Comparison of ENCODE assay signal across 8 mouse cellular contexts in genomic region chr2:31142505-31142904, GRCm38 (mm10). TPM values are rescaled to one million over a fixed set of nuclear protein-coding genes. Genes with fewer than 3 reads are reported as not detected.
DNase-seq lines count a peak whose midpoint lies in the region; ATAC-seq and TF ChIP-seq lines count a peak whose summit lies in the region.

No protein-coding gene starts in this region.

- no peaks in the 10 kb centered on the region for H3K9me3 ChIP-seq in forebrain, embryonic 15.5 days
- H3K9me3 ChIP-seq in limb, embryonic 15.5 days, result no peaks in the 10 kb centered on the region
- no peaks in the 10 kb centered on the region for H3K9me3 ChIP-seq in stomach, embryonic 16.5 days (replicated peaks; ENCODE audit: control insufficient read depth, low read length)

- H3K36me3 ChIP-seq in forebrain, embryonic 15.5 days, result peaks cover 10% of the 10 kb centered on the region
- H3K36me3 ChIP-seq in limb, embryonic 15.5 days, result peaks cover 13% of the 10 kb centered on the region
- H3K36me3 ChIP-seq in stomach, embryonic 16.5 days (ENCODE audit: control insufficient read depth, insufficient read depth, low read length), result no peaks in the 10 kb centered on the region

- H3K4me1 ChIP-seq in forebrain, embryonic 15.5 days, result peaks cover 19% of the 10 kb centered on the region
- peaks cover 27% of the 10 kb centered on the region for H3K4me1 ChIP-seq in limb, embryonic 15.5 days
- peaks cover 22% of the 10 kb centered on the region for H3K4me1 ChIP-seq in stomach, embryonic 16.5 days (ENCODE audit: control insufficient read depth, insufficient read depth, low read length)

- peak overlapping the region; percentile 93 for H3K4me3 ChIP-seq in gastrocnemius, adult 2 months
- peak overlapping the region; percentile 88 for H3K4me3 ChIP-seq in forebrain, embryonic 15.5 days
- H3K4me3 ChIP-seq in limb, embryonic 15.5 days, result peak overlapping the region; percentile 94
- H3K4me3 ChIP-seq in stomach, embryonic 16.5 days (replicated peaks; ENCODE audit: low read length), result peak overlapping the region; percentile 89

- peak overlapping the region; percentile 92 for H3K27ac ChIP-seq in gastrocnemius, adult 2 months
- peak overlapping the region; percentile 87; the same call in 1 of the 2 replicates for H3K27ac ChIP-seq in forebrain, embryonic 15.5 days (replicated peaks)
- peak overlapping the region; percentile 91 for H3K27ac ChIP-seq in limb, embryonic 15.5 days
- H3K27ac ChIP-seq in stomach, embryonic 16.5 days (ENCODE audit: low read length), result peak overlapping the region; percentile 79

- no peaks in the 10 kb centered on the region for H3K27me3 ChIP-seq in forebrain, embryonic 15.5 days
- no peaks in the 10 kb centered on the region for H3K27me3 ChIP-seq in limb, embryonic 15.5 days
- H3K27me3 ChIP-seq in stomach, embryonic 16.5 days (ENCODE audit: control insufficient read depth, insufficient read depth, low read length), result no peaks in the 10 kb centered on the region

- WGBS in forebrain, embryonic 15.5 days, result 37% methylated on average over 3 of the region's 3 CpGs
- 32% methylated on average over 3 of the region's 3 CpGs for WGBS in limb, embryonic 15.5 days
- 26% methylated on average over 3 of the region's 3 CpGs for WGBS in stomach, embryonic 16.5 days

- TF ChIP-seq CTCF in gastrocnemius, adult 2 months (IDR thresholded peaks at IDR 0.05), result no peak

- intact Hi-C loops in gastrocnemius, adult 2 months (cut with DNase I), result no loop called here

- peak overlapping the region; percentile 90 for H3K4me2 ChIP-seq in forebrain, embryonic 15.5 days (replicated peaks)
- H3K4me2 ChIP-seq in limb, embryonic 15.5 days, result peak overlapping the region; percentile 75
- peak overlapping the region; percentile 92 for H3K4me2 ChIP-seq in stomach, embryonic 16.5 days (ENCODE audit: low read depth, low read length)

- no peak for DNase-seq in gastrocnemius, adult 2 months
- no peak for DNase-seq in gastrocnemius, postnatal 4 days (ENCODE audit: low spot score in 2 of 2)
- DNase-seq in B cell, adult 2 months, result peak; percentile 27 to 46
- no peak for DNase-seq in adipocyte (ENCODE audit: low spot score)
- DNase-seq in right cerebral cortex, postnatal 25 days, result no peak

- ATAC-seq in forebrain, embryonic 15.5 days (replicated peaks), result no peak
- no peak for ATAC-seq in limb, embryonic 15.5 days (ENCODE audit: insufficient number of reproducible peaks, low FRiP score, low TSS enrichment, low read depth)
- no peak for ATAC-seq in stomach, embryonic 16.5 days (ENCODE audit: insufficient read depth, low FRiP score)

- peak overlapping the region; percentile 86; the same call in 1 of the 2 replicates for H3K9ac ChIP-seq in forebrain, embryonic 15.5 days (replicated peaks)
- peak overlapping the region; percentile 33 for H3K9ac ChIP-seq in limb, embryonic 15.5 days
- peak overlapping the region; percentile 96 for H3K9ac ChIP-seq in stomach, embryonic 16.5 days (ENCODE audit: low read length)

RNA-seq across cellular contexts. Expression of gene Fnbp1, which starts 0.7 kb away (rescaled TPM):
- total RNA-seq in gastrocnemius, adult 2 months (2021), result 10 to 100 TPM in 1 of 2 experiments, 1 to 10 TPM in 1; 7.9 to 13.2 TPM
- 10 to 100 TPM; 33.8 to 37.3 TPM for total RNA-seq in gastrocnemius, postnatal 4 days (2021)
- 16.5 and 19.4 TPM in 2 replicates for polyA plus RNA-seq in forebrain, embryonic 15.5 days (2015; fragmentation: Nextera tagmentation; extraction: Ambion mirVana)
- 27.1 and 27.5 TPM in 2 replicates for polyA plus RNA-seq in limb, embryonic 15.5 days (2015; fragmentation: Nextera tagmentation; extraction: Ambion mirVana)
- polyA plus RNA-seq in stomach, embryonic 16.5 days (2015; fragmentation: Nextera tagmentation; extraction: Ambion mirVana), result 34.6 and 36.8 TPM in 2 replicates

RNA-seq across cellular contexts. Expression of gene Gpr107, which starts 9.6 kb away (rescaled TPM):
- total RNA-seq in gastrocnemius, adult 2 months (2021), result 10 to 100 TPM; 24.5 to 29.0 TPM
- total RNA-seq in gastrocnemius, postnatal 4 days (2021), result 10 to 100 TPM; 43.2 to 46.0 TPM
- polyA plus RNA-seq in forebrain, embryonic 15.5 days (2015; fragmentation: Nextera tagmentation; extraction: Ambion mirVana), result 36.7 and 37.3 TPM in 2 replicates
- 41.9 and 42.3 TPM in 2 replicates for polyA plus RNA-seq in limb, embryonic 15.5 days (2015; fragmentation: Nextera tagmentation; extraction: Ambion mirVana)
- polyA plus RNA-seq in stomach, embryonic 16.5 days (2015; fragmentation: Nextera tagmentation; extraction: Ambion mirVana), result 34.8 and 39.3 TPM in 2 replicates

Comparison
In these comparisons a context has a peak if more than half of its experiments do, and no peak if none do; other contexts are left out.
1. DNase-seq: peak in B cell, adult 2 months (2 of 2); none in gastrocnemius, adult 2 months (single experiment), gastrocnemius, postnatal 4 days (0 of 2), adipocyte (single experiment) and right cerebral cortex, postnatal 25 days (single experiment).
2. H3K9ac ChIP-seq: peak in every context shown above with its lines; median percentile 96 in stomach, embryonic 16.5 days; 86 in forebrain, embryonic 15.5 days; 33 in limb, embryonic 15.5 days.
3. Peak in every context shown above with its lines, with median percentiles within 50 percentile points of each other: H3K27ac ChIP-seq, H3K4me3 ChIP-seq and H3K4me2 ChIP-seq.